Mouse (Mus musculus) megakaryocyte, embryonic 14.5 days (primary cell): ENCODE measurements at regions not wholly inside any gene's neighbourhood (a gene's known extent, or its start where the extent isn't known, plus 50 kb on each side); places are given as distances from the start of the nearest gene placed in this dataset.

Source experiments
- FLI1 ChIP-seq: IDR thresholded peaks from 2 replicates; pipeline ENCODE4 v1.6.1; 2012; ENCODE audit warnings: low read length, inconsistent platforms, mixed read lengths
- GATA1 ChIP-seq: IDR thresholded peaks from 3 replicates; pipeline ENCODE4 v1.6.1; 2012; ENCODE audit warnings: mixed read lengths, low read length, inconsistent platforms, borderline replicate concordance

- TF ChIP-seq GATA1 (no peak), FLI1 (no peak)
Measured at GRCm38 (mm10) chr7:70253275-70253674, 113.3 kb downstream of the Nr2f2 start.
